Mouse (Mus musculus): Measurements from ENCODE around the gene Arhgef25.

DNA sequence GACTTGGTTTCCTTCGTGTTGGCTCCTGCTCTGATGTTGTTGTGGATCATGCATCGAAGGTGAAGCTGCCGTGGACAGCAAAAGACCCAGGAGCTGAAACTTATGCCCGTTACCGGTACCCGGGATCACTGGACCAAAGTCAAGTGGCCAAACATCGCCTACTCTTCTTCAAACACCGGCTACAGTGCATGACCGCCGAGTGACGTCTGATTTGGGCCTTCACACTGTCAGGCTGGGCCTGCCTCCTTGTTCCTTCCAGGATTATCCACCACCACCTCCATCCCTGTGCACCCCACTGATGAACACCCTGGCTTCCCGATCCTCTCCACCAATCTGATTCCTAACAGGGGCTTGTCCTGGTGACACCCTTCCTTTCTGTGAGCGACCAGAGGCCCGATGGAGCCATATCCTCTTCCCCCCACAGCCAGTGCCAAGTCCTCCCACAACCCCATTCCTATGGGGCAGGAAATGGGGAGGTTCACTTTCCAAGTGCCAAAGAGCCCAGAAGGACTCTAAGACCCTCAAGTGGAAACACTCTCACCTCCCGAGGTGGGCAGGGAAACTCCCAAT lies 18.2 kb downstream of the Arhgef25 start:
- TF ChIP-seq CTCF (conservative IDR thresholded peaks at IDR 0.05; ENCODE audit: low read length) = no peak
- no peak for TF ChIP-seq NANOG (IDR thresholded peaks at IDR 0.05; ENCODE audit: borderline replicate concordance, low read length)
- no peak for TF ChIP-seq POU5F1 (IDR thresholded peaks at IDR 0.05; ENCODE audit: borderline replicate concordance, low read length)

All from E14TG2a.4 (cell line).